Mouse (Mus musculus): ENCODE data around the gene Mtcp1.

Gene Mtcp1

GRCm38 (mm10) chrX:75415936-75416785 is at the start of gene Mtcp1, which contains the start of the genes Cmc4 and Brcc3:
Mtcp1 (minus strand) TSS chrX:75416588.
Cmc4 (minus strand) TSS chrX:75416584.
Brcc3 (plus strand) TSS chrX:75416628.
- DNase-seq: peak; percentile 93

GRCm38 (mm10) chrX:75454597-75454996 is 38.2 kb upstream of the Mtcp1 start:
- DNase-seq: no peak

- no peak for DNase-seq
Measured at GRCm38 (mm10) chrX:75409711-75410110, 6.7 kb downstream of the Mtcp1 start.

GRCm38 (mm10) chrX:75403350-75403749 is 13.0 kb downstream of the Mtcp1 start:
- DNase-seq: no peak

- no peak for DNase-seq
Measured at GRCm38 (mm10) chrX:75402668-75403067, 13.7 kb downstream of the Mtcp1 start.

GRCm38 (mm10) chrX:75399471-75399870 is 16.9 kb downstream of the Mtcp1 start:
- no peak for DNase-seq

- peak; percentile 91 for DNase-seq
Measured at GRCm38 (mm10) chrX:75382195-75382771, 34.1 kb downstream of the Mtcp1 start, which contains the start of the genes Fundc2 and F8. Fundc2 (plus strand) TSS chrX:75382399. F8 (minus strand) TSS chrX:75382615.

- DNase-seq: no peak
Measured at GRCm38 (mm10) chrX:75381699-75382098, 34.7 kb downstream of the Mtcp1 start.

- DNase-seq: no peak
Measured at GRCm38 (mm10) chrX:75381176-75381575, 35.2 kb downstream of the Mtcp1 start.

- DNase-seq: no peak
Measured at GRCm38 (mm10) chrX:75376815-75377214, 39.6 kb downstream of the Mtcp1 start.

GRCm38 (mm10) chrX:75372666-75373425 is 43.5 kb downstream of the Mtcp1 start:
- DNase-seq: no peak

GRCm38 (mm10) chrX:75370197-75370596 is 46.2 kb downstream of the Mtcp1 start:
- peak; percentile 5 for DNase-seq
